Mouse (Mus musculus) limb, embryonic 15.5 days (tissue): ENCODE measurements around the gene Grk5. TPM values are rescaled to one million over a fixed set of nuclear protein-coding genes. Genes with fewer than 3 reads are reported as not detected.

Experiments used
- ATAC-seq: fragments of 200-750 bp; cut with Nextera tagmentation; 2 replicates; pipeline ENCODE4 v1.8.0; 2017; ENCODE audit warnings: low read depth, moderate TSS enrichment; ENCODE audit not compliant: insufficient number of reproducible peaks, low FRiP score, low TSS enrichment
- H3K27ac ChIP-seq: fragments of 300-500 bp; sonication (generic); 2 replicates; pipeline ENCODE4 v1.5.1; 2015; ENCODE audit warnings: moderate library complexity, mild to moderate bottlenecking, inconsistent platforms
- H3K27me3 ChIP-seq: fragments of 300-500 bp; sonication (generic); 2 replicates; pipeline ENCODE4 v1.6.1; 2015; ENCODE audit warnings: inconsistent platforms
- H3K36me3 ChIP-seq: fragments of 300-500 bp; sonication (generic); 2 replicates; pipeline ENCODE4 v1.6.1; 2015; ENCODE audit warnings: inconsistent platforms
- H3K4me1 ChIP-seq: fragments of 300-500 bp; sonication (generic); 2 replicates; pipeline ENCODE4 v1.6.1; 2015; ENCODE audit warnings: inconsistent platforms
- H3K4me2 ChIP-seq: fragments of 300-500 bp; sonication (generic); 2 replicates; pipeline ENCODE4 v1.6.1; 2015; ENCODE audit warnings: mild to moderate bottlenecking, inconsistent platforms
- H3K4me3 ChIP-seq: fragments of 300-500 bp; sonication (generic); 2 replicates; pipeline ENCODE4 v1.5.1; 2015; ENCODE audit warnings: mild to moderate bottlenecking, inconsistent platforms
- H3K9ac ChIP-seq: fragments of 300-500 bp; sonication (generic); 2 replicates; pipeline ENCODE4 v1.6.1; 2015; ENCODE audit warnings: inconsistent platforms
- H3K9me3 ChIP-seq: fragments of 300-500 bp; sonication (generic); 2 replicates; pipeline ENCODE4 v1.6.1; 2016; ENCODE audit warnings: inconsistent platforms
- WGBS: fragments of 180-500 bp; shearing (Covaris S2); methylation state at CpG from one replicate; pipeline ENCODE4 v1.1.7; 2015; 5-methylcytosine and 5-hydroxymethylcytosine counted together
- polyA plus RNA-seq: library from polyadenylated mRNA; unstranded; fragments of >200 nt; fragmentation: Nextera tagmentation; extraction: Ambion mirVana; gene quantifications from 2 replicates; pipeline ENCODE4 v1.2.1, GENCODE M21; 2015

The Grk5 gene
- polyA plus RNA-seq, 1 experiment from 2014 or later = 1.6 TPM

- Histone ChIP-seq H3K27me3 (no peaks in the 10 kb centered on the region), H3K36me3 (no peaks in the 10 kb centered on the region), H3K4me3 (no peak overlapping the region), H3K4me1 (peaks cover 12% of the 10 kb centered on the region; the same call in 1 of the 2 replicates), H3K9me3 (no peaks in the 10 kb centered on the region), H3K4me2 (no peak overlapping the region), H3K27ac (no peak overlapping the region), H3K9ac (no peak overlapping the region)
- no peak for ATAC-seq
- 86% methylated on average over 2 of the region's 2 CpGs for WGBS
Measured at GRCm38 (mm10) chr19:60887637-60888036, 1.9 kb upstream of the Grk5 start.

- Histone ChIP-seq H3K9ac (peak overlapping the region; percentile 71), H3K4me2 (peak overlapping the region; percentile 66), H3K4me1 (peaks cover 12% of the 10 kb centered on the region; the same call in 1 of the 2 replicates), H3K36me3 (no peaks in the 10 kb centered on the region), H3K4me3 (peak overlapping the region; percentile 80), H3K27me3 (no peaks in the 10 kb centered on the region), H3K9me3 (no peaks in the 10 kb centered on the region), H3K27ac (peak overlapping the region; percentile 97)
- 7% methylated on average over 17 of the region's 17 CpGs for WGBS
- ATAC-seq = no peak
Measured at GRCm38 (mm10) chr19:60889101-60889713, 342 bp upstream of the Grk5 start.

- peak; percentile 30; the same call in 1 of the 2 replicates for ATAC-seq
- H3K9me3 ChIP-seq = no peaks in the 10 kb centered on the region
- H3K36me3 ChIP-seq = no peaks in the 10 kb centered on the region
- WGBS = under 1% methylated on average over 38 of the region's 41 CpGs
- peaks cover 12% of the 10 kb centered on the region; the same call in 1 of the 2 replicates for H3K4me1 ChIP-seq
- H3K4me2 ChIP-seq = peak overlapping the region; percentile 66
- peak overlapping the region; percentile 54 for H3K9ac ChIP-seq
- H3K27me3 ChIP-seq = no peaks in the 10 kb centered on the region
- peak overlapping the region; percentile 97 for H3K27ac ChIP-seq
- peak overlapping the region; percentile 80 for H3K4me3 ChIP-seq
Measured at GRCm38 (mm10) chr19:60890391-60891122, 1.0 kb downstream of the Grk5 start.

GRCm38 (mm10) chr19:60891123-60891470 lies 1.5 kb downstream of the Grk5 start:
- Histone ChIP-seq H3K27ac (no peak overlapping the region), H3K27me3 (no peaks in the 10 kb centered on the region), H3K4me1 (peaks cover 12% of the 10 kb centered on the region; the same call in 1 of the 2 replicates), H3K4me2 (peak overlapping the region; percentile 66), H3K9ac (no peak overlapping the region), H3K4me3 (peak overlapping the region; percentile 80), H3K9me3 (no peaks in the 10 kb centered on the region), H3K36me3 (no peaks in the 10 kb centered on the region)
- WGBS = 12% methylated on average over 4 of the region's 5 CpGs
- no peak for ATAC-seq

- Histone ChIP-seq H3K9me3 (no peaks in the 10 kb centered on the region), H3K4me3 (no peak overlapping the region)
Measured at GRCm38 (mm10) chr19:60891934-60892547, 2.5 kb downstream of the Grk5 start.

GRCm38 (mm10) chr19:60895251-60895880 lies 5.8 kb downstream of the Grk5 start:
- Histone ChIP-seq H3K4me3 (no peak overlapping the region), H3K4me1 (peaks cover 8% of the 10 kb centered on the region; the same call in 1 of the 2 replicates), H3K27ac (no peak overlapping the region), H3K27me3 (no peaks in the 10 kb centered on the region), H3K4me2 (no peak overlapping the region), H3K9ac (no peak overlapping the region), H3K9me3 (no peaks in the 10 kb centered on the region), H3K36me3 (no peaks in the 10 kb centered on the region)
- WGBS = 34% methylated on average over 3 of the region's 3 CpGs
- no peak for ATAC-seq

More at GRCm38 (mm10) chr19:60891934-60892547, 2.5 kb downstream of the Grk5 start:
- Histone ChIP-seq H3K27ac (no peak overlapping the region), H3K27me3 (no peaks in the 10 kb centered on the region), H3K36me3 (no peaks in the 10 kb centered on the region), H3K9ac (no peak overlapping the region), H3K4me1 (peaks cover 12% of the 10 kb centered on the region; the same call in 1 of the 2 replicates), H3K4me2 (no peak overlapping the region; the same call in 1 of the 2 replicates)
- 46% methylated on average over 1 of the region's 1 CpGs for WGBS
- ATAC-seq = no peak

- Histone ChIP-seq H3K27ac (no peak overlapping the region), H3K36me3 (no peaks in the 10 kb centered on the region), H3K4me2 (no peak overlapping the region), H3K4me1 (no peaks in the 10 kb centered on the region), H3K9ac (no peak overlapping the region), H3K27me3 (no peaks in the 10 kb centered on the region), H3K9me3 (no peaks in the 10 kb centered on the region), H3K4me3 (no peak overlapping the region)
- WGBS = 50% methylated on average over 1 of the region's 1 CpGs
- no peak for ATAC-seq
Measured at GRCm38 (mm10) chr19:60903139-60903538, 13.6 kb downstream of the Grk5 start.

- 81% methylated on average over 1 of the region's 1 CpGs for WGBS
- no peaks in the 10 kb centered on the region for H3K4me1 ChIP-seq
- no peak overlapping the region for H3K9ac ChIP-seq
- H3K9me3 ChIP-seq = no peaks in the 10 kb centered on the region
- H3K27ac ChIP-seq = no peak overlapping the region
- no peak for ATAC-seq
- H3K27me3 ChIP-seq = no peaks in the 10 kb centered on the region
- H3K36me3 ChIP-seq = no peaks in the 10 kb centered on the region
- no peak overlapping the region for H3K4me3 ChIP-seq
- no peak overlapping the region for H3K4me2 ChIP-seq
Measured at GRCm38 (mm10) chr19:60903971-60904370, 14.4 kb downstream of the Grk5 start.

- Histone ChIP-seq H3K27me3 (no peaks in the 10 kb centered on the region), H3K9me3 (no peaks in the 10 kb centered on the region), H3K27ac (no peak overlapping the region), H3K9ac (no peak overlapping the region), H3K4me1 (no peaks in the 10 kb centered on the region), H3K4me3 (no peak overlapping the region), H3K4me2 (no peak overlapping the region), H3K36me3 (no peaks in the 10 kb centered on the region)
- no peak for ATAC-seq
- 90% methylated on average over 5 of the region's 5 CpGs for WGBS
Measured at GRCm38 (mm10) chr19:60905477-60905876, 15.9 kb downstream of the Grk5 start.

- Histone ChIP-seq H3K27ac (no peak overlapping the region), H3K9me3 (no peaks in the 10 kb centered on the region)
Measured at GRCm38 (mm10) chr19:60910304-60910703, 20.8 kb downstream of the Grk5 start.

GRCm38 (mm10) chr19:60911653-60912052 lies 22.1 kb downstream of the Grk5 start:
- H3K27me3 ChIP-seq = no peaks in the 10 kb centered on the region
- H3K9ac ChIP-seq = no peak overlapping the region
- 65% methylated on average over 2 of the region's 2 CpGs for WGBS
- ATAC-seq = no peak
- no peak overlapping the region for H3K4me2 ChIP-seq
- H3K9me3 ChIP-seq = no peaks in the 10 kb centered on the region
- H3K36me3 ChIP-seq = no peaks in the 10 kb centered on the region
- no peak overlapping the region for H3K27ac ChIP-seq
- H3K4me1 ChIP-seq = no peaks in the 10 kb centered on the region
- no peak overlapping the region for H3K4me3 ChIP-seq

More at GRCm38 (mm10) chr19:60910304-60910703, 20.8 kb downstream of the Grk5 start:
- ATAC-seq = no peak
- Histone ChIP-seq H3K4me1 (no peaks in the 10 kb centered on the region), H3K4me3 (no peak overlapping the region), H3K27me3 (no peaks in the 10 kb centered on the region), H3K36me3 (no peaks in the 10 kb centered on the region), H3K9ac (no peak overlapping the region), H3K4me2 (no peak overlapping the region)

GRCm38 (mm10) chr19:60915236-60915635 lies 25.7 kb downstream of the Grk5 start:
- Histone ChIP-seq H3K4me3 (no peak overlapping the region), H3K9me3 (no peaks in the 10 kb centered on the region), H3K4me2 (no peak overlapping the region), H3K36me3 (no peaks in the 10 kb centered on the region), H3K27me3 (no peaks in the 10 kb centered on the region), H3K4me1 (no peaks in the 10 kb centered on the region), H3K27ac (no peak overlapping the region), H3K9ac (no peak overlapping the region)
- WGBS = 78% methylated on average over 4 of the region's 4 CpGs
- ATAC-seq = no peak
